Mouse (Mus musculus): ENCODE results near the gene Rnf121.

- TF ChIP-seq CTCF (IDR thresholded peaks at IDR 0.05) = no peak
- no peak for TF ChIP-seq POLR2A (IDR thresholded peaks at IDR 0.05; ENCODE audit: insufficient read depth, low read depth, low read length)
- TF ChIP-seq EP300 (IDR thresholded peaks at IDR 0.05; ENCODE audit: insufficient read depth, low read depth, low read length) = no peak
Observed at GRCm38 (mm10) chr7:102102696-102103095, 37.4 kb upstream of the Rnf121 start.
